Mouse (Mus musculus): ENCODE measurements around the gene Gm19426. TPM values are rescaled to one million over a fixed set of nuclear protein-coding genes. Genes with fewer than 3 reads are reported as not detected.

Gene Gm19426
- polyA plus RNA-seq, 1 experiment from 2014 or later = 5.6 TPM

DNA sequence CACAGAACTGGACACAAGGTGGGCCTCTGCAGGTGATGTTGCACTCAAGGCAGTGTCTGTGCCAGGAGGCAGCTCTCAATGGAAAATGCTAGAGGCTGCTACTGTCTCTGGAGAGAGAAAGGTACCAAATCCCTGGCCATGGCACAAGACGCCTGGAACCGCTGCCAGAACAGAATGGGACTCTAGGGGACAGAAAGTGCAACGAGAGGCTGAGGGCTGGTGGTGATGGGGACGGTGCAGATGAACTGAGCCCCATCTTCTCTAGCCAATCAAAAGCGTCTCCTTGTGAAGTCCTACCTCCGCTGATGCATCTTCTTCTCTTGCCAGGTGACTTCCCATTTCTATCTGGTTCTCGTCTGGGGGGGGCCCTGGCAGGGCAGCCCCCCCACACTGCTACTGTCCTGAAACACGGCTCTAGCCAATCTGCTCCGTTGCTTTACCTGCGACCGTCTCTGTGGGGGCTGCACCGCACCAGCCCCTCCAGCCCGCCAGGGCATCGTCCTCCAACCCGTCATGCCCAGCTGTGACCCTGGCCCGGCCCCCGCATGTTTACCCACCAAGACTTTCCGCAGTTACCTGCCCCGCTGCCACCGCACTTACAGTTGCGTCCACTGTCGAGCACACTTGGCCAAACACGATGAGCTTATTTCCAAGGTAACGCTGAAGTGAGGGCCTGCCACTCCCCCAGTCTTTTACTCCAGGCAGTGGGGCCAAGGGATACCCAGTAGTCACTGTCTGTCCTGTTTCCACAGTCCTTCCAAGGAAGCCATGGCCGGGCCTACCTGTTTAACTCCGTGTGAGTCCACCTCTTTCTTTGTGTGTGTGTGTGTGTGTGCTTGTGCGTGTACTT, 6.9 kb downstream of the Gm19426 start:
- Histone ChIP-seq H3K9ac (replicated peaks; ENCODE audit: low read depth) (no peak overlapping the region), H3K4me3 (ENCODE audit: low read depth, low read length) (no peak overlapping the region; the same call in 1 of the 2 replicates), H3K27me3 (replicated peaks; ENCODE audit: insufficient read depth, low read length) (0 out of 2 replicates have a peak, but pooled peaks cover 11% of the 10 kb centered on the region), H3K27ac (ENCODE audit: low read length) (no peak overlapping the region), H3K36me3 (ENCODE audit: insufficient read depth, low read length) (no peaks in the 10 kb centered on the region), H3K4me1 (ENCODE audit: insufficient read depth, low read depth, low read length) (peaks cover 16% of the 10 kb centered on the region; the same call in 1 of the 2 replicates), H3K4me2 (replicated peaks; ENCODE audit: low read depth, low read length) (peak overlapping the region; percentile 19), H3K9me3 (ENCODE audit: low read length) (no peaks in the 10 kb centered on the region)
- ATAC-seq (no peak), DNase-seq (ENCODE audit: low spot score) (no peak)
- WGBS = 4% methylated on average over 27 of the region's 27 CpGs
- TF ChIP-seq CTCF (IDR thresholded peaks at IDR 0.05) (no peak), EP300 (IDR thresholded peaks at IDR 0.05) (no peak)

DNA sequence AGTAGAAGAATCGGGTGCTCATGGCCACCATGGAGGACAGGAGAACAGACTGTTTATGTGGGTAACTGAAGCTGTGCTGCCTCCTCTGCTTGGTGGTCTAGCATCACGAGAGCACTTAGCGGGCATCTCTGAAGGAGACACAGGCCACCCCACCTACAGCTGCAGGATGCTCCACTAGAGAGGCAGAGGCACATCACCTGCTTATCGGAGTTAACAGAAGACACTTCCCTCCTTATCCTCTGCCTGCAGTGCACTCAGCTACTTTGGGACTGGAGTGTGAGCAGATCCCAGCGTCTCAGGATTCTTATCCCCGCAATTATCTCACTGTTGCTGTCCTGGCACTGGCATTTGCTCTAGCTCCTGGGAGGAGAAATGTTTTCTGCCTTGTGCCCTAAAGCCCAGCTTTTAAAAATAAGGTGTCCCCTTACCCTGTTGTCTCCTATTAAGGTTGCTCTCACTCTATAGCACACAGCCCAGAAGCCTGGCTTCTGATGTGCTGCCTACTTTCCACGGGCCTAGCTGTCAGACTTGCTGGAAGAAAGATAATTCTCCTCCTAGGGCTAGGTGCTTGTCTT, 8.0 kb downstream of the Gm19426 start:
- Histone ChIP-seq H3K4me1 (ENCODE audit: insufficient read depth, low read depth, low read length) (peaks cover 10% of the 10 kb centered on the region; the same call in 1 of the 2 replicates), H3K27me3 (replicated peaks; ENCODE audit: insufficient read depth, low read length) (0 out of 2 replicates have a peak, but pooled peaks cover 11% of the 10 kb centered on the region), H3K4me2 (replicated peaks; ENCODE audit: low read depth, low read length) (0 out of 2 replicates have a peak overlapping the region, but pooled peaks have one; percentile 8), H3K27ac (ENCODE audit: low read length) (no peak overlapping the region), H3K4me3 (ENCODE audit: low read depth, low read length) (no peak overlapping the region), H3K36me3 (ENCODE audit: insufficient read depth, low read length) (no peaks in the 10 kb centered on the region), H3K9me3 (ENCODE audit: low read length) (no peaks in the 10 kb centered on the region), H3K9ac (replicated peaks; ENCODE audit: low read depth) (no peak overlapping the region)
- no peak for TF ChIP-seq EP300 (IDR thresholded peaks at IDR 0.05)
- TF ChIP-seq CTCF (IDR thresholded peaks at IDR 0.05) = no peak
- DNase-seq (ENCODE audit: low spot score) (no peak), ATAC-seq (no peak)
- 13% methylated on average over 7 of the region's 7 CpGs for WGBS

DNA sequence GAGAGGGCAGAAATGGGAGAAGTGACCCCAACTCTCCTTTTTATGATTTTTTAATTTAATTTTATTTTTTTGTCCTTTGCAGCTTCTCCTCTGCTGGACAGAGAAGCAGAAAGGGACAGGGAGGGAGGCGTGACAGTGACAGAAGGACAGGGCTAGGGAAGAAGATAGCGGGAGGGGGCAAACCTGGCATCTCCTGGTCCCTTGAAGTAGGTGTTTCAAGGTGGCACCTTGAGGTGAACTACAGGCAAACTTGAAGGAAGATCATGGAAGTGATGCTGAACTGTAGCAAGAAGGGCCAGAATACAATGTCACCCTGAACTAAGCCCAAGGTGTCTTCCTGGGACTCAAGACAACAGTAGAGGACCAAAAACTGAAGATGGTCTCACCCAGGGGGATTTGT, 8.5 kb downstream of the Gm19426 start:
- DNase-seq (ENCODE audit: low spot score) (no peak), ATAC-seq (no peak)
- Histone ChIP-seq H3K27me3 (replicated peaks; ENCODE audit: insufficient read depth, low read length) (0 out of 2 replicates have a peak, but pooled peaks cover 11% of the 10 kb centered on the region), H3K36me3 (ENCODE audit: insufficient read depth, low read length) (no peaks in the 10 kb centered on the region), H3K4me2 (replicated peaks; ENCODE audit: low read depth, low read length) (peak overlapping the region; percentile 8; the same call in 1 of the 2 replicates), H3K9me3 (ENCODE audit: low read length) (no peaks in the 10 kb centered on the region), H3K27ac (ENCODE audit: low read length) (no peak overlapping the region), H3K4me1 (ENCODE audit: insufficient read depth, low read depth, low read length) (peaks cover 10% of the 10 kb centered on the region; the same call in 1 of the 2 replicates), H3K4me3 (ENCODE audit: low read depth, low read length) (peak overlapping the region; percentile 19; the same call in 1 of the 2 replicates), H3K9ac (replicated peaks; ENCODE audit: low read depth) (no peak overlapping the region)
- 0% methylated on average over 2 of the region's 2 CpGs for WGBS
- TF ChIP-seq EP300 (IDR thresholded peaks at IDR 0.05) (no peak), CTCF (IDR thresholded peaks at IDR 0.05) (no peak)

DNA sequence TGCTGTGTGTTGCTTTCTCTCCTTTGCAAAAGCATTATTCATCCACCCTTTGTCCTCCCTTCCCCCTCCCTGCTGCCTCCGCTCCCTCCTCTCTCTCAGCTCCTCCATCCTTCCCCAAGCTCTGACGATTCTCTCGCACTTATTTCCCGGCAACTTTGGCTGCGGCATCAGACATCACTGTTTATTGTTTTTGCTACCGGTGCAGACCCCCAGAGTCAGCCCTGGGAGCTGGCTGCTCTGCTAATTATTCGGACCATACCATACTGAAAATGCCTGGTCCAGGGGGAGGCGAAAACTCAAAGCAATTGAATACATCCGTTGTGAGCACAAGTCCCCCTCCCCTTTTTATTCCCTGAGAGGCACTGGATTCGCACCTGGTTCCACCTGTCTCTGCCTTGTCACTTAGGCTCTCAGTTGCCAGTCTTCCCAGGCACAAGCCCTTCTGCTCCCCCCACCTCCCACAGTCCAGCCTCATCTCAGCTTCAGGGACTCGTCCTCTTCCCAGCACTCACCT, 9.0 kb downstream of the Gm19426 start:
- peak overlapping the region; percentile 40 for H3K4me2 ChIP-seq (replicated peaks; ENCODE audit: low read depth, low read length)
- DNase-seq (ENCODE audit: low spot score) (no peak), ATAC-seq (no peak)
- WGBS = 0% methylated on average over 11 of the region's 11 CpGs
- H3K4me3 ChIP-seq (ENCODE audit: low read depth, low read length) = peak overlapping the region; percentile 19
- H3K36me3 ChIP-seq (ENCODE audit: insufficient read depth, low read length) = no peaks in the 10 kb centered on the region
- no peak overlapping the region for H3K9ac ChIP-seq (replicated peaks; ENCODE audit: low read depth)
- H3K27me3 ChIP-seq (replicated peaks; ENCODE audit: insufficient read depth, low read length) = 0 out of 2 replicates have a peak, but pooled peaks cover 11% of the 10 kb centered on the region
- no peak for TF ChIP-seq EP300 (IDR thresholded peaks at IDR 0.05)
- TF ChIP-seq CTCF (IDR thresholded peaks at IDR 0.05) = no peak
- peaks cover 10% of the 10 kb centered on the region; the same call in 1 of the 2 replicates for H3K4me1 ChIP-seq (ENCODE audit: insufficient read depth, low read depth, low read length)
- no peak overlapping the region for H3K27ac ChIP-seq (ENCODE audit: low read length)
- H3K9me3 ChIP-seq (ENCODE audit: low read length) = no peaks in the 10 kb centered on the region

DNA sequence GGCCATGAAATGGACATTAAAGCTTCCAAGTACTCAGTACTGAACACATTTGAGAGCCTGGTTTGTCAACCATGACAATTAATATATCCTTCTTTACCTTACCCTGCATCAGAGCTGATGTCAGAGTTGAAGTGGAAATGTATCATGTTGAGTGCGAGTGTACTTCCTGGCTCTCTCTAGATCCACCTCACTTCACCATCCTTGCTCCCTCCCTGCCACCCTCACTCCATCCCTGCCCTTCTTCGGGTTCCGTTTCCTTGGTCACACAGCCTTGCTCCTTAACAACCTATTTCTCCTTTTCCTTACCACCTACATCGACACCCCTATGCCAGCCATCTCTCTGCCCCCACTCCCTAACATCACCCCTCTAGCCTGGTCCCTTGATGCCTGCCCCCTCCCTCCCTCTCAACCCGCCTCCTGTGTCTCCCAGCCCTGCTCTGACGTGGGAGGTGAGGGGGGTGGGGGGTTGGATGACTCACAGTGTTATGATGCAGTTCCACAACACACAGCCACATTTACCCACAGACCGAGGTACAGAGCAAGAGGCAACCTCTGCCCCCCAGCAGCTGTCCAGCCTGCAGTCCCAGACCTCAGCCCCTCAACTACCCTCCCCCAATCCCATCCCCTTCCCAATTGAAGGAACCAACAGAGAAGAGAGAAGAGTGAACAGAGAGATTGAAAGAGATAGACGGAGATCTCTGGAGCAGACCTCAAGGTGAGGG, 9.7 kb downstream of the Gm19426 start, which contains the start of gene Ypel4:
Gene Ypel4, plus strand, starts transcription at position 480 of the 722 bp plus-strand sequence.
- WGBS = 4% methylated on average over 7 of the region's 8 CpGs
- ATAC-seq (peak; percentile 67), DNase-seq (ENCODE audit: low spot score) (peak; percentile 62)
- 0 out of 2 replicates have a peak, but pooled peaks cover 11% of the 10 kb centered on the region for H3K27me3 ChIP-seq (replicated peaks; ENCODE audit: insufficient read depth, low read length)
- peak within 1 kb of the TSS; percentile 19 for H3K4me3 ChIP-seq (ENCODE audit: low read depth, low read length)
- H3K9ac ChIP-seq (replicated peaks; ENCODE audit: low read depth) = no peak within 1 kb of the TSS
- peak within 1 kb of the TSS; percentile 40 for H3K4me2 ChIP-seq (replicated peaks; ENCODE audit: low read depth, low read length)
- H3K9me3 ChIP-seq (ENCODE audit: low read length) = no peaks in the 10 kb centered on the region
- no peak within 1 kb of the TSS for H3K27ac ChIP-seq (ENCODE audit: low read length)
- TF ChIP-seq EP300 (IDR thresholded peaks at IDR 0.05) (no peak), CTCF (IDR thresholded peaks at IDR 0.05) (no peak)
- H3K4me1 ChIP-seq (ENCODE audit: insufficient read depth, low read depth, low read length) = peaks cover 10% of the 10 kb centered on the region; the same call in 1 of the 2 replicates
- H3K36me3 ChIP-seq (ENCODE audit: insufficient read depth, low read length) = no peaks in the 10 kb centered on the region

All from lung, postnatal 0 days (tissue).